Mouse (Mus musculus) C2C12 (cell line): ENCODE results near the gene Emp2.

Source experiments
- CEBPB ChIP-seq: IDR thresholded peaks from one replicate; pipeline ENCODE4 v1.6.1; 2011; ENCODE audit warnings: low read depth, mild to moderate bottlenecking, control low read depth, moderate library complexity
- CTCF ChIP-seq: IDR thresholded peaks from one replicate; pipeline ENCODE4 v1.5.1; 2011; ENCODE audit not compliant: control insufficient read depth, insufficient read depth, insufficient read length
- FOSL1 ChIP-seq: IDR thresholded peaks from one replicate; pipeline ENCODE4 v1.8.0; 2011; ENCODE audit warnings: mild to moderate bottlenecking, low read length; ENCODE audit not compliant: poor library complexity, insufficient read depth, severe bottlenecking
- MAX ChIP-seq: IDR thresholded peaks from one replicate; pipeline ENCODE4 v1.6.1; 2011; ENCODE audit warnings: mild to moderate bottlenecking, control low read depth
- MYOD1 ChIP-seq: IDR thresholded peaks from one replicate; pipeline ENCODE4 v1.6.1; 2011; ENCODE audit warnings: low read depth; ENCODE audit not compliant: control insufficient read depth, insufficient read length
- MYOG ChIP-seq: IDR thresholded peaks from one replicate; pipeline ENCODE4 v1.6.1; 2011; ENCODE audit not compliant: control insufficient read depth, insufficient read length; ENCODE audit errors: extremely low read depth
- USF1 ChIP-seq: IDR thresholded peaks from one replicate; pipeline ENCODE4 v1.6.1; 2011; ENCODE audit warnings: low read depth, mild to moderate bottlenecking, control low read depth, moderate library complexity

- TF ChIP-seq CEBPB (no peak), CTCF (no peak), MYOD1 (no peak), MYOG (no peak), MAX (no peak), USF1 (no peak), FOSL1 (no peak)
These were observed 6.3 kb upstream of the Emp2 start for GRCm38 (mm10) chr16:10319914-10320569.
